Comparison of ENCODE assay signal across 8 mouse cellular contexts in the genomic region with DNA sequence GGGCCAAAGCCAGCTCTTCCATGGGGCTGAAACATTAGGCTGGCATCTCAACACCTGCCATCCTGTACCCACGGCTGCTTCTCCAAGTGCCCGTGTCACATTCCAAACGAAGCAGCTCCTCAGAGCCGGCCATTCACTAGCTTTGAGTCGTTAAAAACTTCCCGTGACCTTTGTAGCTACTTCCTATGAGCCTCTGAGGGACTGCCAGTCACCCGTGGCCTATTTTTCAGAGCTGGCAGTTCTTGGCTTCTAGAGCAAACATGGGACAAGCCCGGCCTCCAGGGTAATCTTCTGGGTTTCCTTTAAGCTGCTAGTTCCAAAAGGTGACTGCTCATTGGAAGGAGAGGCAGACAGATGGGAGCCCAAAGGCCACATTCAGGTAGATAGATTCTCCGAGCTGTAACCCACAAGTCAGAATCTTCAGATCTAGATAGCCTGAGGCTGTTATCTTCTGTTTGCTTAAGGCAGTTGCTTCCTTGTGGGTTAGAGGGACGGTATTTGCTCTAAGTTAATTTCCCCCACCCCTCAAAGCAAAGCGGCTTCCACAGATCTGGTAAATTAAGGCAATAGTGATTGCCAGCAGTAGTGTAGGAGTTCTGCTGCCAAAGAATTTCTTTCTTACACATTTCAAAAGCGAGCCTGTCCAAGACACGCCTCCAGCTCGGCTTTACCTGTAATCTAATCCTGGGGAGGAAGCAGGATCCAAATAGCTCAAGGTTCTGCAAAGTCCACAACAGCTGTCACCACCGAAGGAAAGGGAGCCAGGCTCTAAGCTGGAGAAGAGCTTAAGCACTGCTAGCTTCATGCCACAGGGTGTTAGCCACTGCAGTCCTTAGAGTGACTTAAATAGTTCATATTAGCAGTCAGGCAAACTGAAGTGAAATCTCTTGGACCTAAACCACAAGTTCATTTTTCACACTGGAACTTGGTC. TPM values are rescaled to one million over a fixed set of nuclear protein-coding genes. Genes with fewer than 3 reads are reported as not detected.
DNase-seq lines count a peak whose midpoint lies in the region; ATAC-seq and TF ChIP-seq lines count a peak whose summit lies in the region.

No protein-coding gene starts in this region.

- H3K27ac ChIP-seq in brown adipose tissue, adult 24 weeks (replicated peaks; ENCODE audit: low read depth, low read length): peak overlapping the region; percentile 92
- peak overlapping the region; percentile 84 for H3K27ac ChIP-seq in stomach, postnatal 0 days (replicated peaks)
- no peak overlapping the region for H3K27ac ChIP-seq in cerebellum, adult 2 months (ENCODE audit: insufficient read depth, low read length)
- H3K27ac ChIP-seq in hindbrain, embryonic 16.5 days (ENCODE audit: low read depth, low read length): no peak overlapping the region

- intact Hi-C loops in heart, postnatal 36 days (cut with DNase I): no loop called here

- H3K4me2 ChIP-seq in stomach, postnatal 0 days (replicated peaks; ENCODE audit: low read depth): no peak overlapping the region
- H3K4me2 ChIP-seq in hindbrain, embryonic 16.5 days (ENCODE audit: low read length): no peak overlapping the region

- H3K4me3 ChIP-seq in G1E (ENCODE audit: low read depth, low read length): peak overlapping the region; percentile 33; the same call in 1 of the 2 replicates
- H3K4me3 ChIP-seq in brown adipose tissue, adult 24 weeks (ENCODE audit: insufficient read depth, low read depth, low read length): peak overlapping the region; percentile 8; the same call in 1 of the 2 replicates
- no peak overlapping the region for H3K4me3 ChIP-seq in stomach, postnatal 0 days (ENCODE audit: low read depth, low read length)
- no peak overlapping the region for H3K4me3 ChIP-seq in cerebellum, adult 2 months (replicated peaks; ENCODE audit: insufficient read depth, low read depth, low read length)
- no peak overlapping the region for H3K4me3 ChIP-seq in hindbrain, embryonic 16.5 days (ENCODE audit: low read length)

- H3K9ac ChIP-seq in stomach, postnatal 0 days (ENCODE audit: low read length): no peak overlapping the region
- H3K9ac ChIP-seq in hindbrain, embryonic 16.5 days (ENCODE audit: low read depth, low read length): no peak overlapping the region

- no peaks in the 10 kb centered on the region for H3K36me3 ChIP-seq in G1E (replicated peaks)
- H3K36me3 ChIP-seq in stomach, postnatal 0 days (ENCODE audit: control insufficient read depth, insufficient read depth, low read length): no peaks in the 10 kb centered on the region
- no peaks in the 10 kb centered on the region for H3K36me3 ChIP-seq in hindbrain, embryonic 16.5 days (ENCODE audit: control insufficient read depth, insufficient read depth, low read length)

- peaks cover 56% of the 10 kb centered on the region for H3K4me1 ChIP-seq in G1E (ENCODE audit: insufficient read depth, low read depth, low read length)
- H3K4me1 ChIP-seq in brown adipose tissue, adult 24 weeks (ENCODE audit: control insufficient read depth, insufficient read depth, insufficient read length, low read length): peaks cover 15% of the 10 kb centered on the region
- peaks cover 6% of the 10 kb centered on the region; the same call in 1 of the 2 replicates for H3K4me1 ChIP-seq in stomach, postnatal 0 days (replicated peaks; ENCODE audit: control insufficient read depth, insufficient read depth)
- H3K4me1 ChIP-seq in cerebellum, adult 2 months (ENCODE audit: control insufficient read depth, insufficient read depth, low read length): no peaks in the 10 kb centered on the region
- H3K4me1 ChIP-seq in hindbrain, embryonic 16.5 days (ENCODE audit: control insufficient read depth, insufficient read depth, low read depth, low read length): no peaks in the 10 kb centered on the region

- peak; percentile 56 for ATAC-seq in G1E (ENCODE audit: extremely low read depth, insufficient number of reproducible peaks, low FRiP score, poor library complexity, severe bottlenecking)
- peak; percentile 89 for ATAC-seq in stomach, postnatal 0 days (ENCODE audit: low FRiP score, low TSS enrichment)
- no peak for ATAC-seq in hindbrain, embryonic 16.5 days

- H3K27me3 ChIP-seq in G1E (ENCODE audit: insufficient read depth, low read length): no peaks in the 10 kb centered on the region
- H3K27me3 ChIP-seq in stomach, postnatal 0 days (ENCODE audit: control insufficient read depth, insufficient read depth, low read length): no peaks in the 10 kb centered on the region
- H3K27me3 ChIP-seq in cerebellum, adult 2 months (ENCODE audit: control insufficient read depth, insufficient read depth, low read length): no peaks in the 10 kb centered on the region
- no peaks in the 10 kb centered on the region for H3K27me3 ChIP-seq in hindbrain, embryonic 16.5 days (replicated peaks; ENCODE audit: control insufficient read depth, insufficient read depth, low read length)

- TF ChIP-seq CTCF in G1E (IDR thresholded peaks at IDR 0.05; ENCODE audit: low read depth, low read length): no peak
- no peak for TF ChIP-seq CTCF in stomach, postnatal 0 days (IDR thresholded peaks at IDR 0.05; ENCODE audit: low read depth)
- no peak for TF ChIP-seq CTCF in cerebellum, adult 2 months (IDR thresholded peaks at IDR 0.05; ENCODE audit: borderline replicate concordance, insufficient read depth, low read depth, low read length)

- DNase-seq in G1E (ENCODE audit: low spot score): peak; percentile 24
- peak; percentile 12 to 37 for DNase-seq in heart, postnatal 36 days
- DNase-seq in lung, adult 18-20 months: peak; percentile 52 to 62
- DNase-seq in stomach, postnatal 0 days (ENCODE audit: low spot score): peak; percentile 74
- no peak for DNase-seq in cerebellum, adult 2 months
- no peak for DNase-seq in frontal cortex, postnatal 10 days (ENCODE audit: low spot score in 2 of 2)

- TF ChIP-seq POLR2A in cerebellum, adult 2 months (IDR thresholded peaks at IDR 0.05; ENCODE audit: borderline replicate concordance, insufficient read depth, low read length): no peak

- WGBS in stomach, postnatal 0 days: 29% methylated on average over 15 of the region's 15 CpGs
- WGBS in cerebellum, adult 2 months: 39% methylated on average over 15 of the region's 15 CpGs
- 56% methylated on average over 15 of the region's 15 CpGs for WGBS in hindbrain, embryonic 16.5 days

- no peaks in the 10 kb centered on the region for H3K9me3 ChIP-seq in G1E (replicated peaks)
- H3K9me3 ChIP-seq in stomach, postnatal 0 days (ENCODE audit: control insufficient read depth, low read length): no peaks in the 10 kb centered on the region
- 0 out of 2 replicates have a peak, but pooled peaks cover 5% of the 10 kb centered on the region for H3K9me3 ChIP-seq in hindbrain, embryonic 16.5 days (ENCODE audit: control insufficient read depth, low read length)

- no peak for TF ChIP-seq EP300 in stomach, postnatal 0 days (optimal IDR thresholded peaks at IDR 0.05)

RNA-seq across cellular contexts. Expression of a gene that starts 8.4 kb away (rescaled TPM):
- 202 and 209 TPM in 2 replicates for total RNA-seq in G1E (2014; fragmentation: Nextera tagmentation)
- total RNA-seq in G1E (2017): 192 and 214 TPM in 2 replicates
- polyA plus RNA-seq in G1E (2012): 132 and 176 TPM in 2 replicates
- polyA plus RNA-seq in brown adipose tissue, adult 24 weeks (2012; ENCODE audit: insufficient read depth, insufficient read length, missing spikeins): 21.9 and 31.4 TPM in 2 replicates
- 10 to 100 TPM; 53.9 to 56.4 TPM for total RNA-seq in heart, postnatal 36 days (2021)
- polyA plus RNA-seq in stomach, postnatal 0 days (2015; fragmentation: Nextera tagmentation; extraction: Ambion mirVana): 7.5 and 7.7 TPM in 2 replicates
- 31.4 and 34.7 TPM in 2 replicates for polyA plus RNA-seq in cerebellum, adult 2 months (2012; rRNA removed)
- polyA plus RNA-seq in hindbrain, embryonic 16.5 days (2015; fragmentation: Nextera tagmentation; extraction: Ambion mirVana): 5.7 and 6.9 TPM in 2 replicates

Comparison
In these comparisons a context has a peak if more than half of its experiments do, and no peak if none do; other contexts are left out.
1. DNase-seq: peak in G1E (single experiment), heart, postnatal 36 days (2 of 2), lung, adult 18-20 months (2 of 2) and stomach, postnatal 0 days (single experiment); none in cerebellum, adult 2 months (0 of 2) and frontal cortex, postnatal 10 days (0 of 2).
2. H3K4me3 ChIP-seq: peak in G1E (single experiment) and brown adipose tissue, adult 24 weeks (single experiment); none in stomach, postnatal 0 days (single experiment), cerebellum, adult 2 months (single experiment) and hindbrain, embryonic 16.5 days (single experiment).
3. H3K27ac ChIP-seq: peak in brown adipose tissue, adult 24 weeks (single experiment) and stomach, postnatal 0 days (single experiment); none in cerebellum, adult 2 months (single experiment) and hindbrain, embryonic 16.5 days (single experiment).